Mouse (Mus musculus) embryonic fibroblast, embryonic 13.5 days (primary cell): ENCODE measurements around the gene Rpl21.

Experiments used
- CTCF ChIP-seq: IDR thresholded peaks from 2 replicates; pipeline ENCODE4 v1.5.1; 2011; ENCODE audit warnings: mild to moderate bottlenecking, control low read depth, low read length, moderate library complexity, borderline replicate concordance; ENCODE audit not compliant: insufficient read depth
- POLR2A ChIP-seq: IDR thresholded peaks from 2 replicates; pipeline ENCODE4 v1.6.1; 2011; ENCODE audit warnings: low read depth, mild to moderate bottlenecking, control low read depth, low read length, moderate library complexity

- TF ChIP-seq POLR2A (no peak), CTCF (no peak)
These were observed 24.9 kb downstream of the Rpl21 start for GRCm38 (mm10) chr5:146857620-146858019.
